Mouse (Mus musculus) olfactory bulb, adult 2 months (tissue): ENCODE data around the gene Emg1.

Source experiments
- CTCF ChIP-seq: fragments of 200-500 bp; IDR thresholded peaks from 2 replicates; pipeline ENCODE4 v1.5.1; 2012; ENCODE audit warnings: low read depth, mild to moderate bottlenecking, low read length, moderate library complexity; ENCODE audit not compliant: insufficient read depth
- POLR2A ChIP-seq: fragments of 200-500 bp; IDR thresholded peaks from 2 replicates; pipeline ENCODE4 v1.6.1; 2012; ENCODE audit warnings: mild to moderate bottlenecking, low read depth, low read length, moderate library complexity; ENCODE audit not compliant: insufficient read depth

GRCm38 (mm10) chr6:124756652-124757350 is 44.8 kb upstream of the Emg1 start:
- peak; percentile 37; the same call in 1 of the 2 replicates for TF ChIP-seq POLR2A
- no peak for TF ChIP-seq CTCF
